Mouse (Mus musculus): ENCODE measurements at regions not wholly inside any gene's neighbourhood (a gene's known extent, or its start where the extent isn't known, plus 50 kb on each side); places are given as distances from the start of the nearest gene placed in this dataset.
"Not testable (repeated sequence)": the region's sequence is repeated elsewhere in the genome, so short reads cannot be mapped to it uniquely, and the experiment has no call there.

GRCm38 (mm10) chr8:113489436-113490107, 145.8 kb upstream of the Mon1b start:
- no peak for DNase-seq

DNA sequence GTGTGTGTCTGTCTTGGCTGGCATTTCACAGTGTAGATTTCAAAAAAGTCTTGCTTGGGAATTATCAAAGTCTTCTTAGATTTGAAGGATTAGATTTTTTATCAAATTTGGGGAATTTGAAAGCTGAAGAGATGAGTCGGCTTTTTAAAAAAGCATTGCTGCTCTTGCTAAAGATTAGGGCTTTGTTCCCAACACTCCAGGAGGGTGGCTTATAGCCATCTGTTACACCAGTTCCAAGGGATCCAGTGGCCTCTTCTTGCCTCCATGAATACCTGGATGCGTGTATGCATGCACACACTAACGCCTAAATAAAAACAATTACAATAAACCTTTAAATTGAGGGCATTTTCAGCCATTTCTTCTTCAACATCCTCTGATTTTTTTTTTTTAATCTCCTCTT, 144.5 kb upstream of the Mon1b start:
- no peak for DNase-seq

DNA sequence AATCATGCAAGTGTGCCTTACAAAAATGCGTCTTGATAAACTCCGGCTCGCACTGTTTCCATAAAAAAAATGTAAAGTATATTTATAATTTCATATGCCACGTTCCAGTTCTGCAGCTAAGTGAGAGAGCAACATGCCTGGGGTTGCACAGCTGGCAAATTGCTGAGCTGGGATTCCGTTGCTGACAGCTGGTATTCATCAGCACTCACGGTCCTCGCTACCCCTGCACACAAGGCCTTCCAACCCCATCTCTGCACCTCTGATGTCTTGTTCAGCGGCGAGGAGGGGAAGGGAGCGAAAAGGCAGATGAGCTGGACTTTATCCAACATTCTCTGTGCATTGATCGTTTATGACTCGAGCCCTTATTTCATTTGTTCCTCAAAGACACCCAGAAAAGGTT, 138.5 kb upstream of the Mon1b start:
- DNase-seq, result peak; percentile 28

- DNase-seq, result peak; percentile 4
Observed at GRCm38 (mm10) chr8:113502671-113503070, 132.7 kb upstream of the Mon1b start.

- DNase-seq, result no peak
Observed at GRCm38 (mm10) chr8:113512856-113513255, 122.5 kb upstream of the Mon1b start.

- no peak for DNase-seq
Observed at GRCm38 (mm10) chr8:113513886-113514730, 121.3 kb upstream of the Mon1b start.

DNA sequence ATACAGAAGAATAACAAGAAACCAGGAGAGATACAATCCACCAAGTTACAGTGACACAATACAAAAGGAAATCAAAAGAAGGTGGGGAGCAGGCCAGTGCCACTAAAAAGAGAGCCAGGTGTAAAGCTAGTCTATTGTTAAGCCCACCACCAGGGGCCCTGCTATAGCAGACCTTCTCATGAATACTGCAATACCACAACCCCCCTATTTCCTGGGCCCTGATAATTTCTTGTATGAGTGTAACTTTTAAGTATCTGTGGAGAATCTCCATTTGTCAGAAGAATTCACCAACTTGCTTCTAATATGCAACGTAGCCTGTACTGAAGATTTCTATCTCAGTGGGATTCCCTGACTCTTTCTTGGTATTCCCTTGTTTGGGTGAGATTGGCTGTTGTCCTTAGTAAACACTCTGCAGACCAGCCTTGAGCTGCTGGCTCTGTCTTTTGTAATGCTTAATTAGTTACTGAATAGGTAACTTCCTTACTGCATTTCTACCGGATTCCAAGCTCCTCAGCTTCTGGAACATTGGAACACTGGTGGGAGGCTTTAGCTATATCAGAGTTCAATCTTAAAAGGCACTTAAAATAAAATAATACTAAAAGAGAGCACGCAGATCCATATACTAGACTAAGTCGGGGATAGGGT, 120.5 kb upstream of the Mon1b start:
- DNase-seq, result not testable (repeated sequence)

- no peak for DNase-seq
Observed at GRCm38 (mm10) chr8:113516176-113516575, 119.2 kb upstream of the Mon1b start.

DNA sequence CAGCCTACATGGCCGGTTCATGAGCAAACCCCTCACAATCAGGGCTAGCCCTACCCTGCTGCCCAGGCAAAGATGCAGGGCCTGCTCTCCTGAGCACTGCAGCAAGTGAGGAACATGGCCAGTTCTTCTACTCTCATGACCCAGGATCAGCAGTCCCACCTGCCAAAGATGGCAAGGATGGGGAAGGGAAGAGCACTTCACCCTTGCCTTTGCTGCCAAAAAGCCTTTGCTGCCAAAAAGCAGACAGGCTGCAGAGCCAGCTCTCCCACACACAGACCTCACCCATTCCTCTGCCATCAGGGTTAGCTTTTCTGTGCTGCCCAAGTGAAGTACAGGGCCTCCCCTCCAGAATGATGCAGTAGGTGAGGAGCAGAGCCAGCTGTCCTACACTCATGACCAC, 117.5 kb upstream of the Mon1b start:
- no peak for DNase-seq

DNA sequence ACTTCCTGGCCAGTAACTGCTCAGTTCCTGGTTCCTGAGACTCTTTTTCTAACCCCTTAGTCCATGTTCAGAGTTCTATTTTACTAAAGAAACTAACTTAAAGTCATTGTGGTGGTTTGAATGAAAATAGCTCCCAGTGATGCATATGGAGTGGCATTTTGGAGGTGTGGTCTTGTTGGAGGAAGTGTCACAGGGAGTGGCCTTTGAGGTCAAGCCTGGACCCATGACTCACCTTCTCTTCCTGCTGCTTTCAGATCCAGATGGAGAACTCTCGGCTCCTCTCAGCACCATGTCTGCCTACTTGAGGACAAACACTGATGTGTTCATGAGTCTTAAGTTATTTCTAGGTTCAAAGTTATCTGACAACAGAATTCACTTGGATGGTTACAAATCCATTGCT, 111.8 kb upstream of the Mon1b start:
- DNase-seq, result no peak

GRCm38 (mm10) chr8:113531116-113531665, 104.2 kb upstream of the Mon1b start:
- peak; percentile 9 for DNase-seq

DNA sequence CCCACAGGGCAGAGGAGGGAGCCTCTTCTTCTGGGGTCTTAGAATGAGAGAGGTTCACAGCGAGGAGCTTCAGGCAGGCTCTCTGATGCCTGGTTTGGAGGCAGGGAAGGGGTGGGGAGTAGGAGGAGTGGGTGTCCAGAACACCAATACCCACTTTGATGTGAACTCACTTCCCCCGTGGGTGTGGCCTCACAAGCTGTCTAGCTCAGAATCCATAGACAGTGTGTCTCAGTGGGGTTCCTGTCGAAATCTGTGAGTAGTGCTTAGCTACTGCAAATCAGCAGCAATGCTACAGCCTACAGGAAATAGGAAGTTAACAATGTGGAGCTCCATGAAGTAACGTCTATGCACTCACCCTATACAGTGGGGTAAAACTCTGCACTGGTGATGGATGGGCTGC, 102.5 kb upstream of the Mon1b start:
- no peak for DNase-seq

DNA sequence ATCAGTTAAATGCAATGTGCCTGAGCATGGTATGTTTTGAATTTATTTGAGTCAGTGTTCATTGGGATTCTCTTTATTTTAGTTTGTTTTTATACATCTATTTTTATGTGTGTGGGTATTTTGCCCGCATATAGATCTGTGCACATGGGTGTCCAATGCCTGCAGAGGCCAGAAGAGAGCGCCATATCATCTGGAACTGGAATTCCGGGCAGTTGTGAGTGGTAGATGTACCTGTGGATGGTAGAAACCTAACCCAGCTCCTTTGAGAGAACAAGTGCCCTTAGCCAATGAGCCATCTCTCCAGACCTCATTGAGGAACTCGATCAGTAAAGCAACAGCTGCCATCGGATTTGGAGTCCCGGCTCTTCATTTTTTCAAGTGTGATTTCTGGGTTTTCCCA, 94.0 kb upstream of the Mon1b start:
- DNase-seq, result no peak

- DNase-seq, result no peak
Observed at GRCm38 (mm10) chr8:113542082-113542481, 93.3 kb upstream of the Mon1b start.

- no peak for DNase-seq
Observed at GRCm38 (mm10) chr8:113542713-113543112, 92.7 kb upstream of the Mon1b start.

DNA sequence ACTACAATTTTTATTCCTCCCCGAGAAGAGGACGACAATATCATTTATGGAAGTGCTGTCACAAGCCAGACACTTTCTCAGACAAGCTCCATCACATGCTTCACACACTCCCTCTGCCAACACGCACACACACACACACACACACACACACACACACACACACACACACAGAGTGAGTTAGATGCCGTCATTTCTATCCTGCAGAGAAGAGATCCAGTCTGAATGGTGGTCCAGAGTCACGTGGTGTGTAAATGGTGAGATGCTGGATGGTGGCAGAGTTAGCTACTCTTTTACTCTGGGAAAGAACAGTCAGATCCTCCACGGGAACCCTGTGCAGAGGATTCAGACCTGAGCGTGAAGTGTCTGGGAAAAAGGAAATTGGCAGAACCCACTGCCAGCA, 86.2 kb upstream of the Mon1b start:
- no peak for DNase-seq

GRCm38 (mm10) chr8:113551454-113552273, 83.7 kb upstream of the Mon1b start:
- DNase-seq, result no peak

GRCm38 (mm10) chr8:113552826-113553225, 82.6 kb upstream of the Mon1b start:
- DNase-seq, result no peak

DNA sequence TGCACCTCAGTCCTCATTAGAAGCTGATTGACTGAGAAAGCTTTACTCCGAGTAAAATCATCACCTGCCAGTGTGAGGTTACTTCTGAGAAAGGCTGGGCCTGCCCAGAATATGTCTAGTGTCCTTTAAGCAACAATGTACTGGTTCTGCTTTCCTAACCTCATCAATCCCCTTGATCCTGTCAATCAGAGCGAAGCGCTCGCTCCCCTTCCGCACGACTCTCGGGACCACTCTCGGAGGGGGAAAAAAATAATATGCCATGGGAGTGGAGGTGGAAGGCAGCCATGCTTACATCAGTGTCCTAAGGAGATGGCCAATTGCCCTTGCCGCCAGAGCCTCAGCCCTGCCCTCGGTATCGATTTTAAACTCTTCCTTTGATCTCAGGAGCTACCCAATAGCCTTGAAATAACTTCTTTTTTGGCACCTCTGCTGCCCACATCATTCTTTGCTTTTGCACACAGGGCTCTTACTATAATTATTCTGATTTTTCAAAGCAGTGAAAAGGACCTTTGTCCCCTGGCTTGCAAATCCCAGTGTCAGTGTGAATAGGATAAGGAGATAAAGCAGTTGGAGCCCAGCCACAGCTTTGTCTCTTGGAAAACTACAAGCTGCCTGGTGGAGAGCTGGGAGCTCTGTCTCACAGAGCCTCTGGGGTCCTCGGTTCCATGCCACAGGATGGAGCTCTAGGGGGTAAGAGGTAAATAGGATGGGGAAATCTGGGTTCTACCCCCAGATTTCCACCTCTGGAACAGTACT, 80.5 kb upstream of the Mon1b start:
- no peak for DNase-seq

DNA sequence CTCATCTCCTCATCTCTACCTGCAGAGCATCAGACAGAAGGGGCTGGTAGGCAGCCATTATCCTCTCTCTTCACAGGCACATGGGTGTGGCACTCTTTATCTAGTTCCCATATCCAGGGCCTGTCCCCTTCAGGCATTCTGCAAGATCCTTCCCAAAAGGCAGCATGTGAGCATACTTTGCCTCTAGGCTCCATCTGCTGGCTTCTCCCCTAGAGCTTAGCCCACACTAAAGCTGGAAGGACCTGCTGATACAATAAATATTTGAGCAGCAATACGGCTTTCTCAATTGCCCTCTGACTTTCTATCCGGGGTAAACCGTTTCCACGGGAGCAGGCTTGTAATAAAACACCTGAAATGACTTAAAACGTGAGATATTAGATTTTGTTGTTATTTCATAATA, 78.4 kb upstream of the Mon1b start:
- no peak for DNase-seq

DNA sequence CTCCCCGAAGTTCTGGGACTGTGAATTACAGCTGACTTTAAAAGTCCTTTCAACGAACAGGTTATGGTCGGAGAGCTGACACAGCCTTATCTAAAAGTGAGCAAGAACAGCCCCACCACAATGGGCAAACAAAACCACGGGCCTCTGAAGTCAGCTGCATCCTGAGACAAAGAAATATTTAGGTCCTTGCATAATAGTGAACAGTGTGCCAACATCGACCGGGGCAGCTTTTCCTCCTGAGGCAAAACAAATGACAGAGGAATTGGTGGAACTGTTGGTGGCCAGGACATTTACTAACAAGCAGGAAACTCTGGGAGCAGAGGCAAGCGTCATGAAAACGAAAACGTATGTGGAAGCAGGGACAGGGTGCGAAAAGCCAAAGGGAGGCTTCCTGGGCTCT, 54.3 kb upstream of the Mon1b start:
- DNase-seq, result peak; percentile 15

- no peak for DNase-seq
Observed at GRCm38 (mm10) chr8:113581704-113582103, 53.7 kb upstream of the Mon1b start.
